Mouse (Mus musculus) neural tube, embryonic 12.5 days (tissue): ENCODE data around the gene Ptpn6. TPM values are rescaled to one million over a fixed set of nuclear protein-coding genes. Genes with fewer than 3 reads are reported as not detected.

ENCODE experiments used
- ATAC-seq: fragments of 200-750 bp; cut with Nextera tagmentation; 2 replicates; pipeline ENCODE4 v1.8.0; 2017; ENCODE audit warnings: low read depth, mild to moderate bottlenecking, moderate TSS enrichment, moderate library complexity; ENCODE audit not compliant: low FRiP score
- H3K27ac ChIP-seq: fragments of 300-500 bp; sonication (generic); 2 replicates; pipeline ENCODE4 v1.5.1; 2016
- H3K27me3 ChIP-seq: fragments of 300-500 bp; sonication (generic); replicated peaks from 2 replicates; pipeline ENCODE4 v1.6.1; 2016; ENCODE audit warnings: mild to moderate bottlenecking
- H3K36me3 ChIP-seq: fragments of 300-500 bp; sonication (generic); 2 replicates; pipeline ENCODE4 v1.6.1; 2016; ENCODE audit warnings: mild to moderate bottlenecking
- H3K4me1 ChIP-seq: fragments of 300-500 bp; sonication (generic); 2 replicates; pipeline ENCODE4 v1.6.1; 2016
- H3K4me2 ChIP-seq: fragments of 300-500 bp; sonication (generic); replicated peaks from 2 replicates; pipeline ENCODE4 v1.6.1; 2016; ENCODE audit warnings: mild to moderate bottlenecking
- H3K4me3 ChIP-seq: fragments of 300-500 bp; sonication (generic); 2 replicates; pipeline ENCODE4 v1.5.1; 2016
- H3K9ac ChIP-seq: fragments of 300-500 bp; sonication (generic); 2 replicates; pipeline ENCODE4 v1.6.1; 2016; ENCODE audit warnings: mild to moderate bottlenecking
- H3K9me3 ChIP-seq: fragments of 300-500 bp; sonication (generic); 2 replicates; pipeline ENCODE4 v1.6.1; 2016; ENCODE audit warnings: mild to moderate bottlenecking
- WGBS: fragments of 180-500 bp; shearing (Covaris S2); methylation state at CpG from one replicate; pipeline ENCODE4 v1.1.7; 2016; 5-methylcytosine and 5-hydroxymethylcytosine counted together
- polyA plus RNA-seq: library from polyadenylated mRNA; unstranded; fragments of >200 nt; fragmentation: Nextera tagmentation; extraction: Ambion mirVana; gene quantifications from 2 replicates; pipeline ENCODE4 v1.2.1, GENCODE M21; 2016

The Ptpn6 gene
- polyA plus RNA-seq, 1 experiment from 2014 or later, result 6.6 TPM

GRCm38 (mm10) chr6:124767920-124768703 is 29.6 kb upstream of the Ptpn6 start:
- WGBS, result 25% methylated on average over 19 of the region's 19 CpGs
- H3K4me1 ChIP-seq, result peaks cover 16% of the 10 kb centered on the region
- peak overlapping the region; percentile 44 for H3K4me3 ChIP-seq
- peaks cover 14% of the 10 kb centered on the region for H3K27me3 ChIP-seq
- 0 out of 2 replicates have a peak overlapping the region, but pooled peaks have one; percentile 59 for H3K9ac ChIP-seq
- no peaks in the 10 kb centered on the region for H3K9me3 ChIP-seq
- H3K27ac ChIP-seq, result no peak overlapping the region
- no peaks in the 10 kb centered on the region for H3K36me3 ChIP-seq
- H3K4me2 ChIP-seq, result peak overlapping the region; percentile 71
- 0 out of 2 replicates have a peak, but pooled peaks have one; percentile 21 for ATAC-seq

GRCm38 (mm10) chr6:124767536-124767919 is 29.0 kb upstream of the Ptpn6 start:
- H3K4me2 ChIP-seq, result peak overlapping the region; percentile 71; the same call in 1 of the 2 replicates
- no peak overlapping the region for H3K27ac ChIP-seq
- ATAC-seq, result no peak
- H3K9me3 ChIP-seq, result no peaks in the 10 kb centered on the region
- H3K9ac ChIP-seq, result no peak overlapping the region
- H3K4me1 ChIP-seq, result peaks cover 16% of the 10 kb centered on the region
- peaks cover 14% of the 10 kb centered on the region for H3K27me3 ChIP-seq
- 33% methylated on average over 4 of the region's 4 CpGs for WGBS
- no peak overlapping the region for H3K4me3 ChIP-seq
- no peaks in the 10 kb centered on the region for H3K36me3 ChIP-seq

- Histone ChIP-seq H3K4me2 (no peak overlapping the region), H3K9me3 (no peaks in the 10 kb centered on the region), H3K4me1 (peaks cover 16% of the 10 kb centered on the region), H3K9ac (no peak overlapping the region), H3K27ac (no peak overlapping the region), H3K4me3 (no peak overlapping the region), H3K27me3 (peaks cover 14% of the 10 kb centered on the region), H3K36me3 (no peaks in the 10 kb centered on the region)
- 88% methylated on average over 7 of the region's 7 CpGs for WGBS
- no peak for ATAC-seq
Measured at GRCm38 (mm10) chr6:124765951-124766350, 27.4 kb upstream of the Ptpn6 start.

GRCm38 (mm10) chr6:124759259-124759658 is 20.7 kb upstream of the Ptpn6 start:
- ATAC-seq, result no peak
- Histone ChIP-seq H3K27ac (no peak overlapping the region), H3K4me2 (peak overlapping the region; percentile 75), H3K27me3 (no peaks in the 10 kb centered on the region), H3K4me3 (no peak overlapping the region), H3K4me1 (peaks cover 38% of the 10 kb centered on the region), H3K36me3 (no peaks in the 10 kb centered on the region), H3K9me3 (no peaks in the 10 kb centered on the region), H3K9ac (peak overlapping the region; percentile 13; the same call in 1 of the 2 replicates)
- WGBS, result 5% methylated on average over 5 of the region's 5 CpGs

GRCm38 (mm10) chr6:124758849-124759232 is 20.3 kb upstream of the Ptpn6 start:
- no peak for ATAC-seq
- no peak overlapping the region for H3K27ac ChIP-seq
- peaks cover 40% of the 10 kb centered on the region for H3K4me1 ChIP-seq
- H3K36me3 ChIP-seq, result no peaks in the 10 kb centered on the region
- no peak overlapping the region for H3K4me3 ChIP-seq
- 56% methylated on average over 2 of the region's 2 CpGs for WGBS
- H3K9me3 ChIP-seq, result no peaks in the 10 kb centered on the region
- peak overlapping the region; percentile 75 for H3K4me2 ChIP-seq
- no peaks in the 10 kb centered on the region for H3K27me3 ChIP-seq
- H3K9ac ChIP-seq, result peak overlapping the region; percentile 13; the same call in 1 of the 2 replicates

GRCm38 (mm10) chr6:124757909-124758848 is 19.7 kb upstream of the Ptpn6 start:
- no peaks in the 10 kb centered on the region for H3K36me3 ChIP-seq
- ATAC-seq, result no peak

GRCm38 (mm10) chr6:124757351-124757880 is 18.9 kb upstream of the Ptpn6 start:
- H3K27ac ChIP-seq, result 0 out of 2 replicates have a peak overlapping the region, but pooled peaks have one; percentile 97
- 4% methylated on average over 5 of the region's 5 CpGs for WGBS
- H3K4me1 ChIP-seq, result peaks cover 46% of the 10 kb centered on the region
- H3K9ac ChIP-seq, result peak overlapping the region; percentile 97
- ATAC-seq, result no peak
- H3K4me3 ChIP-seq, result peak overlapping the region; percentile 87
- H3K36me3 ChIP-seq, result 0 out of 2 replicates have a peak, but pooled peaks cover 3% of the 10 kb centered on the region
- H3K27me3 ChIP-seq, result no peaks in the 10 kb centered on the region
- H3K4me2 ChIP-seq, result peak overlapping the region; percentile 75
- no peaks in the 10 kb centered on the region for H3K9me3 ChIP-seq

More at GRCm38 (mm10) chr6:124757909-124758848, 19.7 kb upstream of the Ptpn6 start:
- H3K27ac ChIP-seq, result no peak overlapping the region
- H3K4me2 ChIP-seq, result peak overlapping the region; percentile 75
- 40% methylated on average over 5 of the region's 5 CpGs for WGBS
- no peaks in the 10 kb centered on the region for H3K27me3 ChIP-seq
- H3K4me3 ChIP-seq, result peak overlapping the region; percentile 87
- peaks cover 46% of the 10 kb centered on the region for H3K4me1 ChIP-seq
- peak overlapping the region; percentile 97 for H3K9ac ChIP-seq
- H3K9me3 ChIP-seq, result no peaks in the 10 kb centered on the region

- H3K9ac ChIP-seq, result peak overlapping the region; percentile 97
- peak; percentile 79 for ATAC-seq
- WGBS, result 1% methylated on average over 52 of the region's 54 CpGs
- peak overlapping the region; percentile 87 for H3K4me3 ChIP-seq
- H3K36me3 ChIP-seq, result 0 out of 2 replicates have a peak, but pooled peaks cover 3% of the 10 kb centered on the region
- H3K27ac ChIP-seq, result peak overlapping the region; percentile 97
- H3K4me1 ChIP-seq, result peaks cover 46% of the 10 kb centered on the region
- no peaks in the 10 kb centered on the region for H3K27me3 ChIP-seq
- no peaks in the 10 kb centered on the region for H3K9me3 ChIP-seq
- peak overlapping the region; percentile 75 for H3K4me2 ChIP-seq
Measured at GRCm38 (mm10) chr6:124756652-124757350, 18.3 kb upstream of the Ptpn6 start.

- Histone ChIP-seq H3K27me3 (no peaks in the 10 kb centered on the region), H3K27ac (peak within 1 kb of the TSS; percentile 97), H3K4me3 (peak within 1 kb of the TSS; percentile 87), H3K4me1 (peaks cover 46% of the 10 kb centered on the region), H3K4me2 (peak within 1 kb of the TSS; percentile 75), H3K9ac (peak within 1 kb of the TSS; percentile 97), H3K36me3 (0 out of 2 replicates have a peak, but pooled peaks cover 3% of the 10 kb centered on the region), H3K9me3 (no peaks in the 10 kb centered on the region)
- peak; percentile 74 for ATAC-seq
- whole genome bisulfite sequencing, result under 1% methylated on average over 75 of the region's 100 CpGs
Measured at GRCm38 (mm10) chr6:124755831-124756595, 17.5 kb upstream of the Ptpn6 start, which contains the start of the genes Gm45234 and Atn1. Gene Gm45234 (minus strand): TSS chr6:124756021. Gene Atn1 (minus strand): TSS chr6:124756524.

GRCm38 (mm10) chr6:124755306-124755705 is 16.8 kb upstream of the Ptpn6 start:
- H3K9me3 ChIP-seq, result no peaks in the 10 kb centered on the region
- no peaks in the 10 kb centered on the region for H3K27me3 ChIP-seq
- peaks cover 46% of the 10 kb centered on the region for H3K4me1 ChIP-seq
- peak overlapping the region; percentile 97 for H3K9ac ChIP-seq
- H3K4me2 ChIP-seq, result peak overlapping the region; percentile 75
- 0 out of 2 replicates have a peak, but pooled peaks cover 3% of the 10 kb centered on the region for H3K36me3 ChIP-seq
- H3K27ac ChIP-seq, result peak overlapping the region; percentile 97; the same call in 1 of the 2 replicates
- WGBS, result 4% methylated on average over 3 of the region's 3 CpGs
- peak overlapping the region; percentile 87 for H3K4me3 ChIP-seq
- no peak for ATAC-seq
